Mouse (Mus musculus): ENCODE results near the gene Pitpnc1. TPM values are rescaled to one million over a fixed set of nuclear protein-coding genes. Genes with fewer than 3 reads are reported as not detected.
"Not testable (repeated sequence)": the region's sequence is repeated elsewhere in the genome, so short reads cannot be mapped to it uniquely, and the experiment has no call there.

Gene Pitpnc1
- total RNA-seq (2021) = 10 to 100 TPM; 53.2 to 54.7 TPM
- long read RNA-seq, experiment 1, partial matches to known transcripts = 2 of 25 reads
- long read RNA-seq, experiment 1, other reads (novel, unspliced or antisense) = 23 of 25 reads
- long read RNA-seq, experiment 2, partial matches to known transcripts = 1 of 37 reads
- long read RNA-seq, experiment 2, other reads (novel, unspliced or antisense) = 36 of 37 reads

- peak; percentile 78 for DNase-seq
These were observed at the start of gene Pitpnc1 for GRCm38 (mm10) chr11:107470521-107471041. TSS of gene Pitpnc1 (minus strand) at chr11:107470699.

GRCm38 (mm10) chr11:107518645-107519429 lies 48.3 kb upstream of the Pitpnc1 start:
- DNase-seq = no peak

GRCm38 (mm10) chr11:107516387-107516786 lies 45.9 kb upstream of the Pitpnc1 start:
- DNase-seq = no peak

- DNase-seq = no peak
These were observed 42.5 kb upstream of the Pitpnc1 start for GRCm38 (mm10) chr11:107513047-107513446.

GRCm38 (mm10) chr11:107511954-107512353 lies 41.5 kb upstream of the Pitpnc1 start:
- DNase-seq = peak; percentile 63

- peak; percentile 38 for DNase-seq
These were observed 40.1 kb upstream of the Pitpnc1 start for GRCm38 (mm10) chr11:107510362-107511269.

GRCm38 (mm10) chr11:107509631-107510338 lies 39.3 kb upstream of the Pitpnc1 start:
- no peak for DNase-seq

- DNase-seq = no peak
These were observed 35.8 kb upstream of the Pitpnc1 start for GRCm38 (mm10) chr11:107506260-107506659.

GRCm38 (mm10) chr11:107504364-107504763 lies 33.9 kb upstream of the Pitpnc1 start:
- DNase-seq = not testable (repeated sequence)

GRCm38 (mm10) chr11:107502801-107503200 lies 32.3 kb upstream of the Pitpnc1 start:
- DNase-seq = no peak

- no peak for DNase-seq
These were observed 13.8 kb upstream of the Pitpnc1 start for GRCm38 (mm10) chr11:107484341-107484740.

- DNase-seq = no peak
These were observed 9.3 kb upstream of the Pitpnc1 start for GRCm38 (mm10) chr11:107479862-107480203.

- peak; percentile 97 for DNase-seq
These were observed 8.8 kb upstream of the Pitpnc1 start, which contains the start of gene Psmd12 for GRCm38 (mm10) chr11:107479053-107479861. TSS of gene Psmd12 (plus strand) at chr11:107479484.

GRCm38 (mm10) chr11:107473137-107473820 lies 2.8 kb upstream of the Pitpnc1 start:
- no peak for DNase-seq

GRCm38 (mm10) chr11:107472304-107472703 lies 1.8 kb upstream of the Pitpnc1 start:
- DNase-seq = no peak

- no peak for DNase-seq
These were observed 697 bp upstream of the Pitpnc1 start for GRCm38 (mm10) chr11:107471071-107471720.

GRCm38 (mm10) chr11:107469523-107470371 lies 752 bp downstream of the Pitpnc1 start:
- DNase-seq = peak; percentile 70

- DNase-seq = peak; percentile 81
These were observed 1.4 kb downstream of the Pitpnc1 start for GRCm38 (mm10) chr11:107469031-107469522.

Measured in gastrocnemius, postnatal 10 days (tissue).